Mouse (Mus musculus): ENCODE results near the gene Pabpc1l. TPM values are rescaled to one million over a fixed set of nuclear protein-coding genes. Genes with fewer than 3 reads are reported as not detected.

Gene Pabpc1l
- polyA plus RNA-seq, 2 experiments, result 2.4 to 3.4 TPM

GRCm38 (mm10) chr2:164081577-164081976 lies 56.3 kb downstream of the Pabpc1l start:
- Histone ChIP-seq H3K4me2 (replicated peaks; ENCODE audit: low read depth, low read length, severe bottlenecking) (no peak overlapping the region), H3K4me1 (ENCODE audit: control insufficient read depth, insufficient read depth, low read length) (no peaks in the 10 kb centered on the region), H3K36me3 (ENCODE audit: control insufficient read depth, insufficient read depth, low read length) (peaks cover 63% of the 10 kb centered on the region), H3K27ac (replicated peaks; ENCODE audit: low read depth, low read length) (no peak overlapping the region), H3K9ac (ENCODE audit: low read depth, low read length, severe bottlenecking) (no peak overlapping the region), H3K27me3 (ENCODE audit: control insufficient read depth, insufficient read depth, low read length) (no peaks in the 10 kb centered on the region), H3K4me3 (replicated peaks; ENCODE audit: low read length) (no peak overlapping the region), H3K9me3 (ENCODE audit: control insufficient read depth, low read length) (no peaks in the 10 kb centered on the region)
- ATAC-seq (ENCODE audit: low FRiP score, low read depth), result no peak
- TF ChIP-seq POLR2A (IDR thresholded peaks at IDR 0.05; ENCODE audit: borderline replicate concordance, extremely low read depth, insufficient read depth, insufficient read length), result no peak
- WGBS, result 96% methylated on average over 10 of the region's 10 CpGs
- no peak for DNase-seq (ENCODE audit: low spot score)

- ATAC-seq (ENCODE audit: low FRiP score, low read depth) (no peak), DNase-seq (ENCODE audit: low spot score) (no peak)
- no peak overlapping the region for H3K9ac ChIP-seq (ENCODE audit: low read depth, low read length, severe bottlenecking)
- H3K9me3 ChIP-seq (ENCODE audit: control insufficient read depth, low read length), result no peaks in the 10 kb centered on the region
- H3K4me3 ChIP-seq (replicated peaks; ENCODE audit: low read length), result no peak overlapping the region
- no peak overlapping the region for H3K4me2 ChIP-seq (replicated peaks; ENCODE audit: low read depth, low read length, severe bottlenecking)
- H3K4me1 ChIP-seq (ENCODE audit: control insufficient read depth, insufficient read depth, low read length), result no peaks in the 10 kb centered on the region
- H3K27ac ChIP-seq (replicated peaks; ENCODE audit: low read depth, low read length), result no peak overlapping the region
- no peak for TF ChIP-seq POLR2A (IDR thresholded peaks at IDR 0.05; ENCODE audit: borderline replicate concordance, extremely low read depth, insufficient read depth, insufficient read length)
- 83% methylated on average over 10 of the region's 10 CpGs for WGBS
- no peaks in the 10 kb centered on the region for H3K27me3 ChIP-seq (ENCODE audit: control insufficient read depth, insufficient read depth, low read length)
- peaks cover 69% of the 10 kb centered on the region for H3K36me3 ChIP-seq (ENCODE audit: control insufficient read depth, insufficient read depth, low read length)
These were observed 56.9 kb downstream of the Pabpc1l start for GRCm38 (mm10) chr2:164082175-164082574.

- Histone ChIP-seq H3K4me3 (replicated peaks; ENCODE audit: low read length) (no peak overlapping the region), H3K27ac (replicated peaks; ENCODE audit: low read depth, low read length) (no peak overlapping the region), H3K27me3 (ENCODE audit: control insufficient read depth, insufficient read depth, low read length) (no peaks in the 10 kb centered on the region), H3K9me3 (ENCODE audit: control insufficient read depth, low read length) (no peaks in the 10 kb centered on the region), H3K4me1 (ENCODE audit: control insufficient read depth, insufficient read depth, low read length) (no peaks in the 10 kb centered on the region), H3K36me3 (ENCODE audit: control insufficient read depth, insufficient read depth, low read length) (peaks cover 83% of the 10 kb centered on the region), H3K4me2 (replicated peaks; ENCODE audit: low read depth, low read length, severe bottlenecking) (no peak overlapping the region), H3K9ac (ENCODE audit: low read depth, low read length, severe bottlenecking) (no peak overlapping the region)
- DNase-seq (ENCODE audit: low spot score) (no peak), ATAC-seq (ENCODE audit: low FRiP score, low read depth) (no peak)
- WGBS, result 86% methylated on average over 19 of the region's 19 CpGs
- no peak for TF ChIP-seq POLR2A (IDR thresholded peaks at IDR 0.05; ENCODE audit: borderline replicate concordance, extremely low read depth, insufficient read depth, insufficient read length)
These were observed 58.5 kb downstream of the Pabpc1l start for GRCm38 (mm10) chr2:164083609-164084341.

- 90% methylated on average over 7 of the region's 7 CpGs for WGBS
- DNase-seq (ENCODE audit: low spot score) (no peak), ATAC-seq (ENCODE audit: low FRiP score, low read depth) (no peak)
- no peak overlapping the region for H3K4me2 ChIP-seq (replicated peaks; ENCODE audit: low read depth, low read length, severe bottlenecking)
- H3K27ac ChIP-seq (replicated peaks; ENCODE audit: low read depth, low read length), result no peak overlapping the region
- no peak overlapping the region for H3K4me3 ChIP-seq (replicated peaks; ENCODE audit: low read length)
- H3K36me3 ChIP-seq (ENCODE audit: control insufficient read depth, insufficient read depth, low read length), result peaks cover 87% of the 10 kb centered on the region
- no peaks in the 10 kb centered on the region for H3K4me1 ChIP-seq (ENCODE audit: control insufficient read depth, insufficient read depth, low read length)
- no peak for TF ChIP-seq POLR2A (IDR thresholded peaks at IDR 0.05; ENCODE audit: borderline replicate concordance, extremely low read depth, insufficient read depth, insufficient read length)
- no peaks in the 10 kb centered on the region for H3K9me3 ChIP-seq (ENCODE audit: control insufficient read depth, low read length)
- no peak overlapping the region for H3K9ac ChIP-seq (ENCODE audit: low read depth, low read length, severe bottlenecking)
- H3K27me3 ChIP-seq (ENCODE audit: control insufficient read depth, insufficient read depth, low read length), result no peaks in the 10 kb centered on the region
These were observed 59.1 kb downstream of the Pabpc1l start for GRCm38 (mm10) chr2:164084342-164084700.

- no peak overlapping the region for H3K9ac ChIP-seq (ENCODE audit: low read depth, low read length, severe bottlenecking)
- H3K4me2 ChIP-seq (replicated peaks; ENCODE audit: low read depth, low read length, severe bottlenecking), result no peak overlapping the region
- ATAC-seq (ENCODE audit: low FRiP score, low read depth) (no peak), DNase-seq (ENCODE audit: low spot score) (no peak)
- H3K9me3 ChIP-seq (ENCODE audit: control insufficient read depth, low read length), result no peaks in the 10 kb centered on the region
- no peak overlapping the region for H3K4me3 ChIP-seq (replicated peaks; ENCODE audit: low read length)
- TF ChIP-seq POLR2A (IDR thresholded peaks at IDR 0.05; ENCODE audit: borderline replicate concordance, extremely low read depth, insufficient read depth, insufficient read length), result no peak
- 90% methylated on average over 6 of the region's 6 CpGs for WGBS
- peaks cover 67% of the 10 kb centered on the region for H3K36me3 ChIP-seq (ENCODE audit: control insufficient read depth, insufficient read depth, low read length)
- no peaks in the 10 kb centered on the region for H3K4me1 ChIP-seq (ENCODE audit: control insufficient read depth, insufficient read depth, low read length)
- H3K27ac ChIP-seq (replicated peaks; ENCODE audit: low read depth, low read length), result no peak overlapping the region
- no peaks in the 10 kb centered on the region for H3K27me3 ChIP-seq (ENCODE audit: control insufficient read depth, insufficient read depth, low read length)
These were observed 62.3 kb downstream of the Pabpc1l start for GRCm38 (mm10) chr2:164087416-164088017.

All from limb, embryonic 14.5 days (tissue).